Mouse (Mus musculus) testis, adult 2 months (tissue): ENCODE data around the gene Zfp583.

Experiments
- CTCF ChIP-seq: fragments of 200-500 bp; IDR thresholded peaks from 2 replicates; pipeline ENCODE4 v1.5.1; 2012; ENCODE audit warnings: low read depth, mild to moderate bottlenecking, inconsistent platforms, low read length, moderate library complexity; ENCODE audit not compliant: control insufficient read depth, insufficient read depth, insufficient replicate concordance
- POLR2A ChIP-seq: fragments of 200-500 bp; IDR thresholded peaks from 2 replicates; pipeline ENCODE4 v1.6.1; 2012; ENCODE audit warnings: low read depth, mild to moderate bottlenecking, inconsistent platforms, low read length, moderate library complexity; ENCODE audit not compliant: control insufficient read depth

DNA sequence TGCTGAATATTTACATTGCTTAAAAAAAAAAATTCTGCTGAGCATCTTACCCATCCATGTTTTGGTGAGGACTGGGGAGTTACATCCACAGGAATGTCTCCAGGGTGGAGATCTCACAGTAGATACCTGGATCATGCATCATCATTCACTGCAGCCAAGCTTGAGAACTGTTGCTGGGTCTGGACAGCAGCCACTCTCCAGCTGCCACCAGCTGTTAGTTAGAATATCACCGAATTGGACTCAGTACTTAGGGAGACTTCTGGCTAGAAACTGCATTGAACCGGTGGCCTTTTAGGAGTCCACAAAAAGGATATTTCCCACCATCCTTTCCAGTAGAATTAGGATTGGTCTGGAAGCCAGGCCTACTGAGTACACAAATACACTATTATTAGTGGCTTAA lies 27.0 kb upstream of the Zfp583 start:
- TF ChIP-seq POLR2A (no peak), CTCF (no peak)
